11 mouse cellular contexts compared by ENCODE assay signal in genomic region chr9:26678288-26678687, GRCm38 (mm10). TPM values are rescaled to one million over a fixed set of nuclear protein-coding genes. Genes with fewer than 3 reads are reported as not detected.
DNase-seq lines count a peak whose midpoint lies in the region.
"Had no signal": no experiment of that assay in that cellular context is flagged by ENCODE, and none has a peak within 500 bp of the region (broad histone marks: within the 10 kb centered on the region; RNA-seq: fewer than 3 reads in every experiment).

No protein-coding gene starts in this region.

- DNase-seq in heart, adult 11 months, result peak; percentile 27
- DNase-seq in heart, postnatal 14 days, result no peak
- peak; percentile 23 for DNase-seq in right cerebral cortex, postnatal 25 days
- no peak for DNase-seq in right cerebral cortex, postnatal 4 days
- DNase-seq in kidney, postnatal 36 days, result peak; percentile 70 to 72
- no peak for DNase-seq in MN1 (ENCODE audit: low spot score)
- no peak for DNase-seq in cerebellum, adult 11 months
- no peak for DNase-seq in adrenal gland, postnatal 4 days (ENCODE audit: low spot score in 2 of 2)
- DNase-seq: adrenal gland, postnatal 10 days; cerebellum, adult 9-11 months had no signal

- intact Hi-C loops in heart, postnatal 14 days (cut with DNase I), result no loop called here

RNA-seq across cellular contexts. Expression of gene B3gat1, which starts 55.2 kb away (rescaled TPM):
- total RNA-seq in heart, postnatal 14 days (2021), result not detected
- 1 to 10 TPM; 4.5 to 5.6 TPM for total RNA-seq in adrenal gland, postnatal 4 days (2021)
- total RNA-seq: megakaryocyte, adult 5-6 weeks had no signal

Comparison
In these comparisons a context has a peak if more than half of its experiments do, and no peak if none do; other contexts are left out.
1. DNase-seq: peak in heart, adult 11 months (single experiment), right cerebral cortex, postnatal 25 days (single experiment) and kidney, postnatal 36 days (2 of 2); none in heart, postnatal 14 days (0 of 2), right cerebral cortex, postnatal 4 days (single experiment), MN1 (single experiment), cerebellum, adult 11 months (single experiment) and adrenal gland, postnatal 4 days (0 of 2).
2. RNA of gene B3gat1, which starts 55.2 kb away (total RNA-seq): 4.5 to 5.6 TPM in adrenal gland, postnatal 4 days; not detected in heart, postnatal 14 days; every median in the first group is over 4 times any median in the second.